10 mouse cellular contexts compared by ENCODE assay signal in the genomic region with DNA sequence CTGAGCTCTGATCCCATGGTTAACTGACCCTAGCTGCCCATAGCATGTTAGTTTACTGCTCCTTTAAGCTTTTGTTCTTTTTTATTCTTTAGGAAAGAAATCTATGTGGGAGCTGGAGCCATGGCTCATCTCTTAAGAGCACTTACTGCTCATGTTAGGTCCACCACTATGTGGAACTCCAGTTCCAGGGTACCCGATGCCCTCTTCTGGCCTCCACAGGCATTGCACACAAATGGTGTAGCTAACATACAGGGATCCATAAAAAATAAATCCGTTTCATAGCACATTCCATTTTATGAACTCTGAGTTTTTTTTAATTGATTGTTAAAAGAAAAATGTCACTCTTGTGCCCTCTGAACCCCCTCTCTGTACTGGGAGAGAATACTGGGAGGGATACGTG. TPM values are rescaled to one million over a fixed set of nuclear protein-coding genes. Genes with fewer than 3 reads are reported as not detected.
DNase-seq lines count a peak whose midpoint lies in the region; TF ChIP-seq lines count a peak whose summit lies in the region.
"Had no signal": no experiment of that assay in that cellular context is flagged by ENCODE, and none has a peak within 500 bp of the region (broad histone marks: within the 10 kb centered on the region; RNA-seq: fewer than 3 reads in every experiment).

No protein-coding gene starts in this region.

- H3K27me3 ChIP-seq in cerebellum, adult 2 months (ENCODE audit: control insufficient read depth, insufficient read depth, low read length) = no peaks in the 10 kb centered on the region

- TF ChIP-seq POLR2A in cerebellum, adult 2 months (IDR thresholded peaks at IDR 0.05; ENCODE audit: borderline replicate concordance, insufficient read depth, low read length) = no peak

- WGBS in cerebellum, adult 2 months = 36% methylated on average over 3 of the region's 3 CpGs

- DNase-seq in cerebellum, adult 2 months = no peak
- no peak for DNase-seq in cerebellum, adult 11-12 months
- DNase-seq in left cerebral cortex, postnatal 14 days (ENCODE audit: low spot score in 2 of 2) = peak; percentile 66 to 74
- no peak for DNase-seq in left cerebral cortex, adult 9 months (ENCODE audit: low spot score in 2 of 2)
- DNase-seq in R1 (ENCODE audit: low read depth, low spot score) (peak; percentile 67), adipocyte (ENCODE audit: low spot score) (no peak)
- peak; percentile 38 for DNase-seq in lung, postnatal 14 days
- DNase-seq in layer of hippocampus, adult 9-11 months = no peak

- no peak overlapping the region for H3K4me3 ChIP-seq in cerebellum, adult 2 months (replicated peaks; ENCODE audit: insufficient read depth, low read depth, low read length)

- no peak overlapping the region for H3K27ac ChIP-seq in cerebellum, adult 2 months (ENCODE audit: insufficient read depth, low read length)

- H3K4me1 ChIP-seq in cerebellum, adult 2 months (ENCODE audit: control insufficient read depth, insufficient read depth, low read length) = no peaks in the 10 kb centered on the region

- intact Hi-C loops in left cerebral cortex, postnatal 14 days (cut with DNase I) = loop anchor here (5.0 kb wide), 1 partner anchor 47 kb away; no protein-coding TSS in a partner anchor

- TF ChIP-seq CTCF in cerebellum, adult 2 months (IDR thresholded peaks at IDR 0.05; ENCODE audit: borderline replicate concordance, insufficient read depth, low read depth, low read length) = peak; percentile 46; the same call in 1 of the 2 replicates

RNA-seq across cellular contexts. Expression of gene Mul1, which starts 4.7 kb away (rescaled TPM):
- polyA plus RNA-seq in cerebellum, adult 2 months (2012; rRNA removed) = 40.9 and 45.3 TPM in 2 replicates
- total RNA-seq in left cerebral cortex, postnatal 14 days (2021) = 10 to 100 TPM; 50.5 to 55.9 TPM

RNA-seq across cellular contexts. Expression of gene Camk2n1, which starts 24.3 kb away (rescaled TPM):
- polyA plus RNA-seq in cerebellum, adult 2 months (2012; rRNA removed) = 99.0 and 109 TPM in 2 replicates
- 100 to 1,000 TPM; 755 to 854 TPM for total RNA-seq in left cerebral cortex, postnatal 14 days (2021)

RNA-seq across cellular contexts. Expression of gene Fam43b, which starts 33.5 kb away (rescaled TPM):
- polyA plus RNA-seq in cerebellum, adult 2 months (2012; rRNA removed) = 12.4 and 15.0 TPM in 2 replicates
- 10 to 100 TPM; 33.9 TPM for total RNA-seq in left cerebral cortex, postnatal 14 days (2021)
- polyA plus RNA-seq: G1E; liver, embryonic 16.5 days had no signal

Comparison
In these comparisons a context has a peak if more than half of its experiments do, and no peak if none do; other contexts are left out.
1. DNase-seq: peak in left cerebral cortex, postnatal 14 days (2 of 2), R1 (single experiment) and lung, postnatal 14 days (single experiment); none in cerebellum, adult 2 months (0 of 2), cerebellum, adult 11-12 months (single experiment), left cerebral cortex, adult 9 months (0 of 2), adipocyte (single experiment) and layer of hippocampus, adult 9-11 months (single experiment).